Mouse (Mus musculus) lung, postnatal 36 days (tissue): Measurements from ENCODE around the gene Hapln1.

Experiments used
- DNase-seq: peaks from one replicate; pipeline ENCODE4 v3.0.0; 2022; ENCODE audit warnings: mixed read lengths

The Hapln1 gene

DNA sequence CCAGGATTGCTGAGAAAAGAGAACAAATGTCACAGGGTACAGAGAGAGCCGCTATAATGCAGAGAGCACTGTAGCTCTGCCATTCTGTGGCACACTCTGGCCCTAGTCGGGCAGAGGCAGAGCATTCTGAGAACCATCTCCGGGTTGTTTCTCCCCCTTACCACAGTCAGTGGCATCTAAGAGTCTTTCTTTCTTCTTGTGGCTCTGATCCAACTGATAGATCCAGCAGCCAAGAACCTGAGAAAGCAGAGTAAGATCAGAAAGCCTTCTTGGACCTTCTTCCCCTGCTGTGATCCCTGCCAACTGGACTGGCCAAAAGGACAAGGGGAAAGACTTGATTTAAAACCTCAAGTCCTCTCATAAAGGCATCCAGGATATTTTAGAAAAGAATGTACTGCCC is 63.7 kb downstream of the Hapln1 start:
- no peak for DNase-seq

DNA sequence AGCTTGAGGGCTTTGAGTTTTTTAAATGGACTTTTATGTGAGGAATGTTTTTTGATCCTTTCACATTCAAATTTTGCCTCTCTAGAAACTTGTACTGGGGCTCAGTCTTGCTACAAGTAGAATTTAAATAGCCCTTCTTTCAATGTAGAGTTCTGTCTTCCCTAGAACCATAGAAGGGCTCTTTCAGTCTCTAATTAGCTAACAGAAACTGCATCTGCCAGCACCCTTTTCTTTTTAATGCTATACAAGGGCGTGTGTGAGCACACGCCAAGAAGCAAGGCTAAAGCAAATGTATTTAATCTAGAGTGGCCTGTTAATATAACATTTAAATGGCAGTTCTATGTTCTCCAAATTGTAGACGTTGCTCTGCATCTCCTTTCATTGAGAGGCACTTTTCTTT is 67.8 kb downstream of the Hapln1 start:
- DNase-seq, result no peak

DNA sequence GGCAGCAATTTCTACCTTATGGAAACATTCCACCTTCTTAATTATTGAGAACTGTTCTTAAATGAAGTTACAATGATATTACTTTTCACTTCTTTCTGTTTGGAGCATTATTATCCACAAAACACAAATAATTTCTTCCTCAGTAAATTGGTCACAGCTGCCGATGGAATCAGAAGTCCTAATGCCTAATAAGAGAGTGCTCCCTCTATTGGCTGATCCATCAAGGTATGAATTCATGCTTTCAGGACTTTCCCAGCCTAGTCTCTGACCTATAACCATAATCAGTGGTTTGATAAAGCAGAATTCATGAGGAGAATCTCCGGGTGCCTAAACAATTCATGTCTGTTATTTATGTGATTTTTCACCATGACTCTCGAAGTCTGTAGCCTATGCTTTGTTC is 79.5 kb downstream of the Hapln1 start:
- DNase-seq, result no peak

DNA sequence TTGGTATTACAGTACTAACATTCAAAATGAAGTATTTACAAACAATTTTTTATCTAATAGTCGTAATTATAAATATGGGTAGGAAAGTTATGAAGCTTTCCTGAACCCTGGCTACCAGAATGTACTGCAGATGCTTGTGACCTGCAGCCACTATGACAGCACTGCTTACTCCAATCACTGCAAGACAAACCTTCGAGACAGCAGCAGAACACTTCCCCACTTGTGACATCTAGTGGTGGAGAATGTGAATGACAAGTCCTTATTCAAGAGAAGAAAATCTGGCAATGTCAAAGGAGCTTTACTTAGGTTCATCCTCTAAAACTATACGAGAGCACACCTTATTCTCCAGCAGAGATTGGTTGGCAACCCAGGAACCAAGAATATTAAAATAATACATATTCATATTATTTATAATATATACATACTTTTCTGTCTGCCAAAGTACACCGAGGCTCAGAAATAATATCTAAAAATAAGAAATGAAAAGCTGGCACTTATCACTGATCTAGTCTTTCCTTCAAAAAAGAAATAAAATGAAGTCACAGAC is 94.6 kb downstream of the Hapln1 start:
- peak; percentile 67 for DNase-seq

DNA sequence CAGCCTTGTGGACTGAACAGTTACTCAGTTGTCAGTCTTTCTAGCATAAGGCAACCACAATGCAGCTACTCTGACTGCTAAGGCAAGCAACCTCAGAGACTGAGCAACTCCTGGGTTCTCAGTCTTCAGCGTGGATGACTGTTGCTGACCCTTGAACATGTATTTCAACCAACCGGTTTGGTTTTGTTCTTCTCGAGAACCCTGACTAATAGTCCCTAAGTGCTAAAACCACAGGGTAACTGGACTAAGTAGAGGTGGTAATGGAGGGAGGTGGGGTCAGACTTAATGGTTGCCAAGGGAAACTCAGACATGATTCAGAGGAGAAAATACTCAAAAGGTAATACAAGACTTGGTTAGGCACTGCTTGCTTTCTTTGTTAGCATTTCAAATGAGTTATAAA is 97.4 kb downstream of the Hapln1 start:
- DNase-seq, result peak; percentile 14

DNA sequence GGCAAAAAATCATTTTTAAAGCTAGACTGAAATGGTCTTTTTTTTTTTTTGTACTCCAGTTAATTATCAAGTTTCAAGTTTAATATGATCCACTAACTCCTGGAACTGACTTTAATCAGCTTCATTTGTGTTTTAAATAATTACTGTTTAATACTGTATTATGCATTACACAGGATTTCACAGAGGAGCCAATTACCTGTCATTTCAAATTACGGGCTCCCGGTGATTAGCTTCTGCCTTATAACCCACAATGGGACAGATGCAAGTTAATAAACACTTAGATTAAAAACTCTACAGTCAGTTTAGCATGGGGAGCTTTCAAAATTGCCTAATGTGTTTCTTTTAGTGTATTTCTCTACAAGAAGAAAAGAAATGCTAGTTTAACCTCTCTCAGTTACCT is 106.0 kb downstream of the Hapln1 start:
- DNase-seq, result no peak

DNA sequence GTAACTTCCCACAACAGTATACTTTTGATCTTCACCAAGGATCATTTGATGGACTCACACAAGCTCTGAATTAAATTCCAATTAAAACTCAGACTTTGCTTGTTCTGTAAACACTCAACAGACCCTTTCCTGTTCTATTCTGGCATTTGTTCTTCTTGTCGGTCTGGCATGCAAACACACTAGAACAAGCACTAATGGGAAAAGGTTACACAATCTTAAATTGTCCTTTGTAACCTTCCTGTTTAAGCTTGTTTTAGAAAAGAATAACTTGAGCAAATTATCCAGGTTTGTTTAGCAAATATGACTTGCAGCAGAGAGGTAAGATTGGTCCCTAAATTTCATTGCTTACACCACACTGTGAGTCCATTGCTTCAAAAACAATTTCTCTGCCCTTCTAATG is 113.2 kb downstream of the Hapln1 start:
- no peak for DNase-seq

DNA sequence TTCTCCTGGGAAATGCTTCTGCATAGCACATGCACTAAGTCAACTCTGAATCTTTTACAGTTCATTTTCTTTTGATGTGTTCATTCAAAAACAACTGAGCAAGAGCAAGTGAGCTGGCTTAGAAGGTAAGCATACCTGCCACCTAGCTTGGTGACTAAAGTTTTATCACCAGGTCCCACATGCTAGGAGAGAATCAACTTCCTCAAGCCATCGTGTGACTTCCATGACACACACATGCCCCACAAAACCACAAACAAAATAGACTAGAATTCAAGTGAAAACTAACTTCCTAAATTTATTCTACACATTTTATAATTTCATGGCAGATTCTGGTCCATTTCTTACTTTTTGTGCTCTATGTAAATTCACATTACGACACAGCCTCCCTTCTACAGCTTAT is 113.7 kb downstream of the Hapln1 start:
- no peak for DNase-seq

DNA sequence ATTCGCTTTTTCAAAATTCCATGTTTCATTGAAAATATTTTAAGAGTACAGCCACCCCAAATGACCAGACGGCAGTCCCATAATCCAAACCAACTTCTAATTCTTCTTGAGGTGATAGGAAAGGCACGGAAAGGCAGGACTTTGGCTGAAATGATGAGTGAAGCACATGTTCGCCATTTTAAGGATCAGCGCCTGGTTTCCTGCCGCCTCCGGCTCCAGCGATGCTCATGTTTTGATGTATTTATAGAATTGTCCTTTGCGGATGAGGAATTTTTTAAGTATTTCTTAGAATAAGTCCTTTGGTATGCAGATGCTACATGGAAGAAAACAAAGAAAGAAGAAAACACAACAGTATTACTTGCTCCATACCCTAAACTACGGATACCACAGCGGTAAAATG is 117.5 kb downstream of the Hapln1 start:
- DNase-seq, result no peak
